Mouse (Mus musculus) embryonic facial prominence, embryonic 15.5 days (tissue): ENCODE results near the gene Capn11. TPM values are rescaled to one million over a fixed set of nuclear protein-coding genes. Genes with fewer than 3 reads are reported as not detected.
"Not testable (repeated sequence)": the region's sequence is repeated elsewhere in the genome, so short reads cannot be mapped to it uniquely, and the experiment has no call there.

Experiments
- ATAC-seq: fragments of 200-750 bp; cut with Nextera tagmentation; 2 replicates; pipeline ENCODE4 v1.8.0; 2017; ENCODE audit warnings: low read depth, moderate TSS enrichment; ENCODE audit not compliant: insufficient number of reproducible peaks, low FRiP score, low TSS enrichment
- H3K27ac ChIP-seq: fragments of 300-500 bp; sonication (generic); replicated peaks from 2 replicates; pipeline ENCODE4 v1.5.1; 2015; ENCODE audit warnings: mild to moderate bottlenecking, inconsistent platforms
- H3K27me3 ChIP-seq: fragments of 300-500 bp; sonication (generic); 2 replicates; pipeline ENCODE4 v1.6.1; 2015; ENCODE audit warnings: inconsistent platforms
- H3K36me3 ChIP-seq: fragments of 300-500 bp; sonication (generic); 2 replicates; pipeline ENCODE4 v1.6.1; 2015; ENCODE audit warnings: mild to moderate bottlenecking, inconsistent platforms
- H3K4me1 ChIP-seq: fragments of 300-500 bp; sonication (generic); 2 replicates; pipeline ENCODE4 v1.6.1; 2015; ENCODE audit warnings: inconsistent platforms
- H3K4me2 ChIP-seq: fragments of 300-500 bp; sonication (generic); replicated peaks from 2 replicates; pipeline ENCODE4 v1.6.1; 2015; ENCODE audit warnings: mild to moderate bottlenecking, inconsistent platforms
- H3K4me3 ChIP-seq: fragments of 300-500 bp; sonication (generic); replicated peaks from 2 replicates; pipeline ENCODE4 v1.5.1; 2015; ENCODE audit warnings: mild to moderate bottlenecking, inconsistent platforms
- H3K9ac ChIP-seq: fragments of 300-500 bp; sonication (generic); 2 replicates; pipeline ENCODE4 v1.6.1; 2015; ENCODE audit warnings: inconsistent platforms
- H3K9me3 ChIP-seq: fragments of 300-500 bp; sonication (generic); replicated peaks from 2 replicates; pipeline ENCODE4 v1.6.1; 2016; ENCODE audit warnings: inconsistent platforms
- WGBS: fragments of 180-500 bp; shearing (Covaris S2); methylation state at CpG from one replicate; pipeline ENCODE4 v1.1.7; 2015; 5-methylcytosine and 5-hydroxymethylcytosine counted together
- polyA plus RNA-seq: library from polyadenylated mRNA; unstranded; fragments of >200 nt; fragmentation: Nextera tagmentation; extraction: Ambion mirVana; gene quantifications from 2 replicates; pipeline ENCODE4 v1.2.1, GENCODE M21; 2015

Gene Capn11
- polyA plus RNA-seq, 1 experiment from 2014 or later = 0.77 TPM

GRCm38 (mm10) chr17:45628160-45628559 lies 31.0 kb downstream of the Capn11 start:
- 37% methylated on average over 3 of the region's 3 CpGs for WGBS
- H3K9me3 ChIP-seq = no peaks in the 10 kb centered on the region
- no peak overlapping the region for H3K9ac ChIP-seq
- no peak for ATAC-seq
- H3K36me3 ChIP-seq = no peaks in the 10 kb centered on the region
- no peak overlapping the region for H3K4me2 ChIP-seq
- H3K27me3 ChIP-seq = no peaks in the 10 kb centered on the region
- peaks cover 21% of the 10 kb centered on the region for H3K4me1 ChIP-seq
- no peak overlapping the region for H3K27ac ChIP-seq
- no peak overlapping the region for H3K4me3 ChIP-seq

GRCm38 (mm10) chr17:45626577-45627134 lies 32.5 kb downstream of the Capn11 start:
- H3K9ac ChIP-seq = 0 out of 2 replicates have a peak overlapping the region, but pooled peaks have one; percentile 10

GRCm38 (mm10) chr17:45623425-45623824 lies 35.7 kb downstream of the Capn11 start:
- H3K9me3 ChIP-seq, H3K9ac ChIP-seq, H3K4me3 ChIP-seq, ATAC-seq, H3K27ac ChIP-seq, H3K27me3 ChIP-seq, H3K4me2 ChIP-seq, H3K36me3 ChIP-seq: not testable (repeated sequence)
- WGBS = 84% methylated on average over 8 of the region's 8 CpGs
- peaks cover 18% of the 10 kb centered on the region for H3K4me1 ChIP-seq

More at GRCm38 (mm10) chr17:45626577-45627134, 32.5 kb downstream of the Capn11 start:
- Histone ChIP-seq H3K36me3 (no peaks in the 10 kb centered on the region), H3K4me3 (peak overlapping the region; percentile 13), H3K27me3 (no peaks in the 10 kb centered on the region), H3K9me3 (no peaks in the 10 kb centered on the region), H3K4me1 (peaks cover 21% of the 10 kb centered on the region), H3K27ac (no peak overlapping the region), H3K4me2 (peak overlapping the region; percentile 40)
- no peak for ATAC-seq
- WGBS = 22% methylated on average over 15 of the region's 15 CpGs

- Histone ChIP-seq H3K36me3 (no peaks in the 10 kb centered on the region), H3K4me3 (peak overlapping the region; percentile 20), H3K9me3 (no peaks in the 10 kb centered on the region), H3K27me3 (no peaks in the 10 kb centered on the region), H3K27ac (peak overlapping the region; percentile 40; the same call in 1 of the 2 replicates), H3K4me1 (peaks cover 17% of the 10 kb centered on the region), H3K9ac (no peak overlapping the region), H3K4me2 (peak overlapping the region; percentile 28; the same call in 1 of the 2 replicates)
- ATAC-seq = no peak
- 23% methylated on average over 20 of the region's 20 CpGs for WGBS
Observed at GRCm38 (mm10) chr17:45619386-45620256, 39.5 kb downstream of the Capn11 start.

GRCm38 (mm10) chr17:45618941-45619385 lies 40.2 kb downstream of the Capn11 start:
- peak overlapping the region; percentile 20 for H3K4me3 ChIP-seq
- H3K9me3 ChIP-seq = no peaks in the 10 kb centered on the region
- H3K4me2 ChIP-seq = 0 out of 2 replicates have a peak overlapping the region, but pooled peaks have one; percentile 28
- H3K9ac ChIP-seq = no peak overlapping the region
- no peaks in the 10 kb centered on the region for H3K27me3 ChIP-seq
- no peaks in the 10 kb centered on the region for H3K36me3 ChIP-seq
- H3K4me1 ChIP-seq = peaks cover 17% of the 10 kb centered on the region
- WGBS = 24% methylated on average over 8 of the region's 8 CpGs
- ATAC-seq = no peak; the same call in 1 of the 2 replicates
- H3K27ac ChIP-seq = peak overlapping the region; percentile 40; the same call in 1 of the 2 replicates

- no peaks in the 10 kb centered on the region for H3K9me3 ChIP-seq
- no peak overlapping the region for H3K9ac ChIP-seq
- WGBS = 90% methylated on average over 6 of the region's 6 CpGs
- H3K27me3 ChIP-seq = no peaks in the 10 kb centered on the region
- ATAC-seq = no peak
- H3K4me2 ChIP-seq = no peak overlapping the region
- H3K27ac ChIP-seq = no peak overlapping the region
- no peaks in the 10 kb centered on the region for H3K36me3 ChIP-seq
- H3K4me3 ChIP-seq = no peak overlapping the region
- H3K4me1 ChIP-seq = peaks cover 17% of the 10 kb centered on the region
Observed at GRCm38 (mm10) chr17:45617655-45618054, 41.5 kb downstream of the Capn11 start.

- Histone ChIP-seq H3K4me1 (peaks cover 17% of the 10 kb centered on the region), H3K27me3 (no peaks in the 10 kb centered on the region), H3K4me3 (no peak overlapping the region), H3K9ac (no peak overlapping the region), H3K36me3 (no peaks in the 10 kb centered on the region), H3K9me3 (no peaks in the 10 kb centered on the region), H3K27ac (no peak overlapping the region), H3K4me2 (no peak overlapping the region)
- no peak for ATAC-seq
- 64% methylated on average over 3 of the region's 3 CpGs for WGBS
Observed at GRCm38 (mm10) chr17:45616679-45617078, 42.4 kb downstream of the Capn11 start.

GRCm38 (mm10) chr17:45616046-45616650 lies 43.0 kb downstream of the Capn11 start:
- Histone ChIP-seq H3K4me1 (peaks cover 17% of the 10 kb centered on the region), H3K4me2 (no peak overlapping the region), H3K36me3 (no peaks in the 10 kb centered on the region), H3K27me3 (no peaks in the 10 kb centered on the region), H3K9ac (no peak overlapping the region), H3K9me3 (no peaks in the 10 kb centered on the region), H3K27ac (no peak overlapping the region), H3K4me3 (no peak overlapping the region)
- ATAC-seq = peak; percentile 40; the same call in 1 of the 2 replicates
- WGBS = 29% methylated on average over 4 of the region's 4 CpGs

- Histone ChIP-seq H3K27me3 (no peaks in the 10 kb centered on the region), H3K4me3 (no peak overlapping the region), H3K9ac (no peak overlapping the region), H3K9me3 (no peaks in the 10 kb centered on the region), H3K4me2 (no peak overlapping the region), H3K36me3 (no peaks in the 10 kb centered on the region), H3K27ac (no peak overlapping the region), H3K4me1 (0 out of 2 replicates have a peak, but pooled peaks cover 12% of the 10 kb centered on the region)
- no peak for ATAC-seq
- 85% methylated on average over 7 of the region's 7 CpGs for whole genome bisulfite sequencing
Observed at GRCm38 (mm10) chr17:45612921-45613320, 46.2 kb downstream of the Capn11 start.

- Histone ChIP-seq H3K4me3 (no peak overlapping the region), H3K9ac (no peak overlapping the region), H3K27me3 (no peaks in the 10 kb centered on the region), H3K9me3 (no peaks in the 10 kb centered on the region), H3K4me2 (no peak overlapping the region), H3K4me1 (0 out of 2 replicates have a peak, but pooled peaks cover 12% of the 10 kb centered on the region), H3K36me3 (no peaks in the 10 kb centered on the region), H3K27ac (no peak overlapping the region)
- no peak for ATAC-seq
- WGBS = 75% methylated on average over 8 of the region's 8 CpGs
Observed at GRCm38 (mm10) chr17:45612008-45612407, 47.1 kb downstream of the Capn11 start.
